Mouse (Mus musculus) neural tube, embryonic 15.5 days (tissue): Measurements from ENCODE around the gene Pdzd7. TPM values are rescaled to one million over a fixed set of nuclear protein-coding genes. Genes with fewer than 3 reads are reported as not detected.

Experiments used
- ATAC-seq: fragments of 200-750 bp; cut with Nextera tagmentation; 2 replicates; pipeline ENCODE4 v1.8.0; 2017; ENCODE audit warnings: mild to moderate bottlenecking, moderate TSS enrichment, moderate library complexity; ENCODE audit not compliant: low FRiP score
- H3K27ac ChIP-seq: fragments of 300-500 bp; sonication (generic); replicated peaks from 2 replicates; pipeline ENCODE4 v1.5.1; 2015; ENCODE audit warnings: mild to moderate bottlenecking, inconsistent platforms
- H3K27me3 ChIP-seq: fragments of 300-500 bp; sonication (generic); replicated peaks from 2 replicates; pipeline ENCODE4 v1.6.1; 2015; ENCODE audit warnings: inconsistent platforms
- H3K36me3 ChIP-seq: fragments of 300-500 bp; sonication (generic); 2 replicates; pipeline ENCODE4 v1.6.1; 2015; ENCODE audit warnings: inconsistent platforms
- H3K4me1 ChIP-seq: fragments of 300-500 bp; sonication (generic); 2 replicates; pipeline ENCODE4 v1.6.1; 2015; ENCODE audit warnings: inconsistent platforms
- H3K4me2 ChIP-seq: fragments of 300-500 bp; sonication (generic); 2 replicates; pipeline ENCODE4 v1.6.1; 2015; ENCODE audit warnings: inconsistent platforms, mild to moderate bottlenecking, moderate library complexity
- H3K4me3 ChIP-seq: fragments of 300-500 bp; sonication (generic); replicated peaks from 2 replicates; pipeline ENCODE4 v1.5.1; 2015; ENCODE audit warnings: mild to moderate bottlenecking, inconsistent platforms
- H3K9ac ChIP-seq: fragments of 300-500 bp; sonication (generic); replicated peaks from 2 replicates; pipeline ENCODE4 v1.6.1; 2015; ENCODE audit warnings: mild to moderate bottlenecking, inconsistent platforms
- H3K9me3 ChIP-seq: fragments of 300-500 bp; sonication (generic); replicated peaks from 2 replicates; pipeline ENCODE4 v1.6.1; 2016; ENCODE audit warnings: inconsistent platforms
- WGBS: fragments of 180-500 bp; shearing (Covaris S2); methylation state at CpG from one replicate; pipeline ENCODE4 v1.1.7; 2015; ENCODE audit warnings: mixed read lengths; 5-methylcytosine and 5-hydroxymethylcytosine counted together
- polyA plus RNA-seq: library from polyadenylated mRNA; unstranded; fragments of >200 nt; fragmentation: Nextera tagmentation; extraction: Ambion mirVana; gene quantifications from 2 replicates; pipeline ENCODE4 v1.2.1, GENCODE M21; 2015

Gene Pdzd7
- polyA plus RNA-seq, 1 experiment from 2014 or later: 2.6 TPM

- peak overlapping the region; percentile 82 for H3K4me2 ChIP-seq
- peaks cover 61% of the 10 kb centered on the region for H3K4me1 ChIP-seq
- H3K36me3 ChIP-seq: peaks cover 15% of the 10 kb centered on the region
- peak overlapping the region; percentile 33 for H3K9ac ChIP-seq
- under 1% methylated on average over 33 of the region's 34 CpGs for WGBS
- H3K4me3 ChIP-seq: peak overlapping the region; percentile 57
- H3K9me3 ChIP-seq: no peaks in the 10 kb centered on the region
- peak overlapping the region; percentile 94 for H3K27ac ChIP-seq
- 0 out of 2 replicates have a peak, but pooled peaks cover 3% of the 10 kb centered on the region for H3K27me3 ChIP-seq
- 0 out of 2 replicates have a peak, but pooled peaks have one; percentile 6 for ATAC-seq
Measured at GRCm38 (mm10) chr19:45015518-45016281, 29.8 kb downstream of the Pdzd7 start.

GRCm38 (mm10) chr19:45014981-45015402 is 30.5 kb downstream of the Pdzd7 start:
- H3K9me3 ChIP-seq: no peaks in the 10 kb centered on the region
- H3K4me2 ChIP-seq: peak overlapping the region; percentile 82
- 0% methylated on average over 24 of the region's 25 CpGs for WGBS
- peaks cover 54% of the 10 kb centered on the region for H3K4me1 ChIP-seq
- H3K27me3 ChIP-seq: 0 out of 2 replicates have a peak, but pooled peaks cover 3% of the 10 kb centered on the region
- peak overlapping the region; percentile 33 for H3K9ac ChIP-seq
- H3K36me3 ChIP-seq: peaks cover 22% of the 10 kb centered on the region
- ATAC-seq: no peak
- H3K4me3 ChIP-seq: peak overlapping the region; percentile 57
- H3K27ac ChIP-seq: peak overlapping the region; percentile 94

GRCm38 (mm10) chr19:45014335-45014971 is 31.1 kb downstream of the Pdzd7 start, which contains the start of gene Lzts2:
TSS of gene Lzts2 (plus strand) at chr19:45014414.
- H3K4me1 ChIP-seq: peaks cover 48% of the 10 kb centered on the region
- peaks cover 23% of the 10 kb centered on the region for H3K36me3 ChIP-seq
- ATAC-seq: no peak
- H3K27me3 ChIP-seq: 0 out of 2 replicates have a peak, but pooled peaks cover 3% of the 10 kb centered on the region
- peak within 1 kb of the TSS; percentile 94 for H3K27ac ChIP-seq
- H3K9ac ChIP-seq: peak within 1 kb of the TSS; percentile 33
- WGBS: 13% methylated on average over 10 of the region's 10 CpGs
- H3K4me3 ChIP-seq: peak within 1 kb of the TSS; percentile 57
- no peaks in the 10 kb centered on the region for H3K9me3 ChIP-seq
- peak within 1 kb of the TSS; percentile 82 for H3K4me2 ChIP-seq

- Histone ChIP-seq H3K4me1 (peaks cover 43% of the 10 kb centered on the region), H3K4me2 (0 out of 2 replicates have a peak overlapping the region, but pooled peaks have one; percentile 82), H3K27me3 (0 out of 2 replicates have a peak, but pooled peaks cover 3% of the 10 kb centered on the region), H3K36me3 (peaks cover 23% of the 10 kb centered on the region), H3K9ac (no peak overlapping the region), H3K4me3 (no peak overlapping the region), H3K9me3 (no peaks in the 10 kb centered on the region), H3K27ac (no peak overlapping the region)
- WGBS: 59% methylated on average over 6 of the region's 6 CpGs
- ATAC-seq: no peak
Measured at GRCm38 (mm10) chr19:45013581-45014225, 31.8 kb downstream of the Pdzd7 start.

- no peak overlapping the region for H3K4me2 ChIP-seq
- H3K9me3 ChIP-seq: no peaks in the 10 kb centered on the region
- WGBS: 30% methylated on average over 6 of the region's 6 CpGs
- no peak for ATAC-seq
- H3K36me3 ChIP-seq: peaks cover 23% of the 10 kb centered on the region
- no peak overlapping the region for H3K4me3 ChIP-seq
- H3K4me1 ChIP-seq: peaks cover 49% of the 10 kb centered on the region
- H3K9ac ChIP-seq: 0 out of 2 replicates have a peak overlapping the region, but pooled peaks have one; percentile 23
- 0 out of 2 replicates have a peak, but pooled peaks cover 3% of the 10 kb centered on the region for H3K27me3 ChIP-seq
- H3K27ac ChIP-seq: peak overlapping the region; percentile 72
Measured at GRCm38 (mm10) chr19:45012636-45013035, 32.9 kb downstream of the Pdzd7 start.

- Histone ChIP-seq H3K27me3 (0 out of 2 replicates have a peak, but pooled peaks cover 3% of the 10 kb centered on the region), H3K36me3 (peaks cover 23% of the 10 kb centered on the region), H3K4me3 (no peak overlapping the region), H3K9me3 (no peaks in the 10 kb centered on the region), H3K27ac (peak overlapping the region; percentile 72), H3K4me1 (peaks cover 53% of the 10 kb centered on the region), H3K9ac (0 out of 2 replicates have a peak overlapping the region, but pooled peaks have one; percentile 23), H3K4me2 (no peak overlapping the region)
- 86% methylated on average over 8 of the region's 8 CpGs for WGBS
- no peak for ATAC-seq
Measured at GRCm38 (mm10) chr19:45012219-45012618, 33.3 kb downstream of the Pdzd7 start.

- H3K27me3 ChIP-seq: 0 out of 2 replicates have a peak, but pooled peaks cover 3% of the 10 kb centered on the region
- H3K27ac ChIP-seq: no peak overlapping the region
- peaks cover 46% of the 10 kb centered on the region for H3K4me1 ChIP-seq
- WGBS: 87% methylated on average over 4 of the region's 4 CpGs
- H3K36me3 ChIP-seq: peaks cover 23% of the 10 kb centered on the region
- no peaks in the 10 kb centered on the region for H3K9me3 ChIP-seq
- H3K4me3 ChIP-seq: no peak overlapping the region
- no peak overlapping the region for H3K9ac ChIP-seq
- ATAC-seq: no peak
- H3K4me2 ChIP-seq: no peak overlapping the region
Measured at GRCm38 (mm10) chr19:45010646-45011045, 34.9 kb downstream of the Pdzd7 start.

- peak overlapping the region; percentile 73; the same call in 1 of the 2 replicates for H3K9ac ChIP-seq
- peak overlapping the region; percentile 86; the same call in 1 of the 2 replicates for H3K27ac ChIP-seq
- no peak for ATAC-seq
Measured at GRCm38 (mm10) chr19:45007425-45008191, 37.9 kb downstream of the Pdzd7 start.

GRCm38 (mm10) chr19:45007021-45007420 is 38.5 kb downstream of the Pdzd7 start:
- Histone ChIP-seq H3K4me3 (peak overlapping the region; percentile 93), H3K27me3 (no peaks in the 10 kb centered on the region), H3K36me3 (peaks cover 46% of the 10 kb centered on the region), H3K4me1 (peaks cover 52% of the 10 kb centered on the region), H3K9me3 (no peaks in the 10 kb centered on the region), H3K9ac (peak overlapping the region; percentile 73), H3K4me2 (peak overlapping the region; percentile 96), H3K27ac (peak overlapping the region; percentile 86)
- ATAC-seq: no peak; the same call in 1 of the 2 replicates
- WGBS: 44% methylated on average over 17 of the region's 17 CpGs

More at GRCm38 (mm10) chr19:45007425-45008191, 37.9 kb downstream of the Pdzd7 start:
- H3K36me3 ChIP-seq: peaks cover 41% of the 10 kb centered on the region
- H3K27me3 ChIP-seq: no peaks in the 10 kb centered on the region
- H3K4me2 ChIP-seq: peak overlapping the region; percentile 96
- peaks cover 57% of the 10 kb centered on the region for H3K4me1 ChIP-seq
- 92% methylated on average over 20 of the region's 20 CpGs for WGBS
- no peaks in the 10 kb centered on the region for H3K9me3 ChIP-seq
- H3K4me3 ChIP-seq: peak overlapping the region; percentile 93

- Histone ChIP-seq H3K4me2 (peak within 1 kb of the TSS; percentile 96), H3K4me3 (peak within 1 kb of the TSS; percentile 93), H3K27ac (peak within 1 kb of the TSS; percentile 86), H3K36me3 (peaks cover 44% of the 10 kb centered on the region), H3K4me1 (peaks cover 52% of the 10 kb centered on the region), H3K9me3 (no peaks in the 10 kb centered on the region), H3K9ac (peak within 1 kb of the TSS; percentile 73), H3K27me3 (no peaks in the 10 kb centered on the region)
- ATAC-seq: peak; percentile 90
- under 1% methylated on average over 82 of the region's 82 CpGs for WGBS
Measured at GRCm38 (mm10) chr19:45005957-45006712, 39.4 kb downstream of the Pdzd7 start, which contains the start of gene Mrpl43. TSS of gene Mrpl43 (minus strand) at chr19:45006442.
